Mouse (Mus musculus) heart, postnatal 0 days (tissue): ENCODE results near the gene Paqr6. TPM values are rescaled to one million over a fixed set of nuclear protein-coding genes. Genes with fewer than 3 reads are reported as not detected.

Experiments
- ATAC-seq: fragments of 200-750 bp; cut with Nextera tagmentation; 2 replicates; pipeline ENCODE4 v1.8.0; 2017; ENCODE audit warnings: low read depth, moderate number of reproducible peaks, moderate library complexity; ENCODE audit not compliant: insufficient read depth
- DNase-seq: peaks from one replicate; pipeline ENCODE4 v3.0.0-alpha.2; 2016; ENCODE audit warnings: low spot score
- H3K27ac ChIP-seq: fragments of 300-500 bp; sonication (generic); 2 replicates; pipeline ENCODE4 v1.5.1; 2014; ENCODE audit warnings: low read depth, mild to moderate bottlenecking
- H3K27me3 ChIP-seq: fragments of 300-500 bp; sonication (generic); 2 replicates; pipeline ENCODE4 v1.6.1; 2014; ENCODE audit warnings: low read length, mixed read lengths; ENCODE audit not compliant: control insufficient read depth, insufficient read depth
- H3K36me3 ChIP-seq: fragments of 300-500 bp; sonication (generic); replicated peaks from 2 replicates; pipeline ENCODE4 v1.6.1; 2014; ENCODE audit warnings: low read length, mixed read lengths; ENCODE audit not compliant: control insufficient read depth, insufficient read depth
- H3K4me1 ChIP-seq: fragments of 300-500 bp; sonication (generic); 2 replicates; pipeline ENCODE4 v1.6.1; 2014; ENCODE audit warnings: antibody characterized with exemption; ENCODE audit not compliant: control insufficient read depth, insufficient read depth
- H3K4me2 ChIP-seq: fragments of 300-500 bp; sonication (generic); 2 replicates; pipeline ENCODE4 v1.6.1; 2014; ENCODE audit warnings: low read depth, mild to moderate bottlenecking, low read length, moderate library complexity
- H3K4me3 ChIP-seq: fragments of 300-500 bp; sonication (generic); 2 replicates; pipeline ENCODE4 v1.5.1; 2014; ENCODE audit warnings: low read depth, low read length
- H3K9ac ChIP-seq: fragments of 300-500 bp; sonication (generic); replicated peaks from 2 replicates; pipeline ENCODE4 v1.6.1; 2014; ENCODE audit warnings: low read depth, low read length, mixed read lengths
- H3K9me3 ChIP-seq: fragments of 300-500 bp; sonication (generic); replicated peaks from 2 replicates; pipeline ENCODE4 v1.6.1; 2016; ENCODE audit warnings: low read length; ENCODE audit not compliant: control insufficient read depth
- CTCF ChIP-seq: IDR thresholded peaks from 2 replicates; pipeline ENCODE4 v1.5.1; 2016; ENCODE audit warnings: antibody characterized with exemption, control low read depth, low read depth
- EP300 ChIP-seq: IDR thresholded peaks from 2 replicates; pipeline ENCODE4 v1.6.1; 2016; ENCODE audit warnings: antibody characterized with exemption, low read depth
- WGBS: fragments of 180-500 bp; shearing (Covaris S2); extraction: QIAGEN DNeasy Blood & Tissue Kit; methylation state at CpG from one replicate; pipeline ENCODE4 v1.1.7; 2014; 5-methylcytosine and 5-hydroxymethylcytosine counted together
- polyA plus RNA-seq: library from polyadenylated mRNA; unstranded; fragments of >200 nt; fragmentation: Nextera tagmentation; extraction: Ambion mirVana; gene quantifications from 2 replicates; pipeline ENCODE4 v1.2.1, GENCODE M21; 2015
- total RNA-seq: library from RNA; depleted of rRNA; stranded (reverse); fragments of >200 nt; gene quantifications from 2 replicates; pipeline ENCODE4 v1.2.3, GENCODE M21; 2014; ENCODE audit warnings: low replicate concordance

The Paqr6 gene
- total and polyA plus RNA-seq, 2 experiments from 2014 or later = 1.2 TPM; not detected in 1

GRCm38 (mm10) chr3:88384364-88384763 lies 20.0 kb downstream of the Paqr6 start, which contains the start of gene Bglap:
TSS of gene Bglap (minus strand) at chr3:88384464.
- no peak for TF ChIP-seq CTCF
- TF ChIP-seq EP300 = no peak
- Histone ChIP-seq H3K27me3 (no peaks in the 10 kb centered on the region), H3K4me1 (no peaks in the 10 kb centered on the region), H3K36me3 (no peaks in the 10 kb centered on the region), H3K4me3 (no peak within 1 kb of the TSS), H3K27ac (no peak within 1 kb of the TSS), H3K4me2 (no peak within 1 kb of the TSS), H3K9ac (no peak within 1 kb of the TSS), H3K9me3 (no peaks in the 10 kb centered on the region)
- WGBS = 67% methylated on average over 5 of the region's 5 CpGs
- DNase-seq (no peak), ATAC-seq (no peak)

GRCm38 (mm10) chr3:88393776-88394375 lies 29.5 kb downstream of the Paqr6 start:
- Histone ChIP-seq H3K4me3 (no peak overlapping the region), H3K9ac (no peak overlapping the region), H3K27ac (no peak overlapping the region), H3K4me2 (no peak overlapping the region), H3K36me3 (peaks cover 15% of the 10 kb centered on the region), H3K27me3 (no peaks in the 10 kb centered on the region), H3K9me3 (no peaks in the 10 kb centered on the region), H3K4me1 (no peaks in the 10 kb centered on the region)
- 81% methylated on average over 9 of the region's 9 CpGs for WGBS
- DNase-seq (no peak), ATAC-seq (0 out of 2 replicates have a peak, but pooled peaks have one; percentile 11)
- no peak for TF ChIP-seq EP300
- no peak for TF ChIP-seq CTCF

GRCm38 (mm10) chr3:88395288-88395687 lies 30.9 kb downstream of the Paqr6 start:
- no peak overlapping the region for H3K9ac ChIP-seq
- no peaks in the 10 kb centered on the region for H3K9me3 ChIP-seq
- H3K4me2 ChIP-seq = no peak overlapping the region
- no peak overlapping the region for H3K27ac ChIP-seq
- ATAC-seq (no peak), DNase-seq (no peak)
- no peaks in the 10 kb centered on the region for H3K4me1 ChIP-seq
- H3K27me3 ChIP-seq = no peaks in the 10 kb centered on the region
- TF ChIP-seq CTCF (no peak), EP300 (no peak)
- H3K4me3 ChIP-seq = no peak overlapping the region
- H3K36me3 ChIP-seq = peaks cover 15% of the 10 kb centered on the region
- 94% methylated on average over 6 of the region's 6 CpGs for WGBS

- Histone ChIP-seq H3K4me1 (no peaks in the 10 kb centered on the region), H3K27me3 (no peaks in the 10 kb centered on the region), H3K4me2 (no peak overlapping the region), H3K27ac (no peak overlapping the region), H3K4me3 (no peak overlapping the region), H3K9me3 (no peaks in the 10 kb centered on the region), H3K9ac (no peak overlapping the region), H3K36me3 (peaks cover 15% of the 10 kb centered on the region)
- TF ChIP-seq CTCF (no peak), EP300 (no peak)
- DNase-seq = no peak
- 88% methylated on average over 8 of the region's 8 CpGs for WGBS
- no peak for ATAC-seq
Measured at GRCm38 (mm10) chr3:88395742-88396141, 31.4 kb downstream of the Paqr6 start.

GRCm38 (mm10) chr3:88398666-88399065 lies 34.3 kb downstream of the Paqr6 start:
- WGBS = 94% methylated on average over 2 of the region's 2 CpGs
- Histone ChIP-seq H3K9ac (no peak overlapping the region), H3K4me3 (no peak overlapping the region), H3K27me3 (no peaks in the 10 kb centered on the region), H3K27ac (no peak overlapping the region), H3K4me2 (no peak overlapping the region), H3K9me3 (no peaks in the 10 kb centered on the region), H3K36me3 (peaks cover 21% of the 10 kb centered on the region), H3K4me1 (no peaks in the 10 kb centered on the region)
- TF ChIP-seq CTCF (no peak), EP300 (no peak)
- ATAC-seq = no peak
- no peak for DNase-seq
